Mouse (Mus musculus) intestine, embryonic 16.5 days (tissue): ENCODE results near the gene Slain1. TPM values are rescaled to one million over a fixed set of nuclear protein-coding genes. Genes with fewer than 3 reads are reported as not detected.

Source experiments
- ATAC-seq: fragments of 200-750 bp; cut with Nextera tagmentation; 2 replicates; pipeline ENCODE4 v1.8.0; 2017; ENCODE audit warnings: moderate TSS enrichment, moderate library complexity
- H3K27ac ChIP-seq: fragments of 300-500 bp; sonication (generic); 2 replicates; pipeline ENCODE4 v1.5.1; 2014; ENCODE audit warnings: mild to moderate bottlenecking, low read length
- H3K27me3 ChIP-seq: fragments of 300-500 bp; sonication (generic); replicated peaks from 2 replicates; pipeline ENCODE4 v1.6.1; 2014; ENCODE audit warnings: low read length, control low read depth, mixed read lengths; ENCODE audit not compliant: control insufficient read depth, insufficient read depth
- H3K36me3 ChIP-seq: fragments of 300-500 bp; sonication (generic); 2 replicates; pipeline ENCODE4 v1.6.1; 2014; ENCODE audit warnings: low read length, control low read depth; ENCODE audit not compliant: control insufficient read depth, insufficient read depth
- H3K4me1 ChIP-seq: fragments of 300-500 bp; sonication (generic); 2 replicates; pipeline ENCODE4 v1.6.1; 2014; ENCODE audit warnings: low read length, control low read depth, mixed read lengths; ENCODE audit not compliant: control insufficient read depth, insufficient read depth
- H3K4me2 ChIP-seq: fragments of 300-500 bp; sonication (generic); 2 replicates; pipeline ENCODE4 v1.6.1; 2014; ENCODE audit warnings: low read depth, low read length, control low read depth
- H3K4me3 ChIP-seq: fragments of 300-500 bp; sonication (generic); 2 replicates; pipeline ENCODE4 v1.5.1; 2014; ENCODE audit warnings: mild to moderate bottlenecking, low read length
- H3K9ac ChIP-seq: fragments of 300-500 bp; sonication (generic); 2 replicates; pipeline ENCODE4 v1.6.1; 2014; ENCODE audit warnings: low read depth, low read length
- H3K9me3 ChIP-seq: fragments of 300-500 bp; sonication (generic); 2 replicates; pipeline ENCODE4 v1.6.1; 2016; ENCODE audit warnings: low read length, control low read depth; ENCODE audit not compliant: control insufficient read depth
- WGBS: fragments of 180-500 bp; shearing (Covaris S2); extraction: QIAGEN DNeasy Blood & Tissue Kit; methylation state at CpG from one replicate; pipeline ENCODE4 v1.1.7; 2014; 5-methylcytosine and 5-hydroxymethylcytosine counted together
- polyA plus RNA-seq: library from polyadenylated mRNA; unstranded; fragments of >200 nt; fragmentation: Nextera tagmentation; extraction: Ambion mirVana; gene quantifications from 2 replicates; pipeline ENCODE4 v1.2.1, GENCODE M21; 2015

The Slain1 gene
- polyA plus RNA-seq, 1 experiment from 2014 or later, result 0.57 TPM

GRCm38 (mm10) chr14:103643933-103644332 is 6.1 kb upstream of the Slain1 start:
- Histone ChIP-seq H3K36me3 (no peaks in the 10 kb centered on the region), H3K9ac (no peak overlapping the region), H3K4me1 (no peaks in the 10 kb centered on the region), H3K9me3 (no peaks in the 10 kb centered on the region), H3K27me3 (peaks cover 3% of the 10 kb centered on the region; the same call in 1 of the 2 replicates), H3K4me3 (no peak overlapping the region), H3K4me2 (no peak overlapping the region), H3K27ac (no peak overlapping the region)
- ATAC-seq, result no peak
- whole genome bisulfite sequencing, result 65% methylated on average over 3 of the region's 3 CpGs

GRCm38 (mm10) chr14:103647981-103648380 is 2.0 kb upstream of the Slain1 start:
- no peaks in the 10 kb centered on the region for H3K9me3 ChIP-seq
- H3K27ac ChIP-seq, result no peak overlapping the region
- no peak overlapping the region for H3K9ac ChIP-seq
- no peak overlapping the region for H3K4me2 ChIP-seq
- no peaks in the 10 kb centered on the region for H3K36me3 ChIP-seq
- 82% methylated on average over 2 of the region's 2 CpGs for WGBS
- peaks cover 11% of the 10 kb centered on the region; the same call in 1 of the 2 replicates for H3K27me3 ChIP-seq
- H3K4me1 ChIP-seq, result peaks cover 3% of the 10 kb centered on the region; the same call in 1 of the 2 replicates
- no peak overlapping the region for H3K4me3 ChIP-seq
- no peak for ATAC-seq

- peaks cover 3% of the 10 kb centered on the region; the same call in 1 of the 2 replicates for H3K4me1 ChIP-seq
- no peak overlapping the region for H3K9ac ChIP-seq
- no peaks in the 10 kb centered on the region for H3K9me3 ChIP-seq
- no peak overlapping the region for H3K4me3 ChIP-seq
- no peaks in the 10 kb centered on the region for H3K36me3 ChIP-seq
- no peak for ATAC-seq
- 43% methylated on average over 12 of the region's 12 CpGs for WGBS
- H3K4me2 ChIP-seq, result no peak overlapping the region
- H3K27me3 ChIP-seq, result peaks cover 11% of the 10 kb centered on the region; the same call in 1 of the 2 replicates
- no peak overlapping the region for H3K27ac ChIP-seq
Observed at GRCm38 (mm10) chr14:103648623-103649255, 1.3 kb upstream of the Slain1 start.

- WGBS, result 54% methylated on average over 4 of the region's 4 CpGs
- H3K27ac ChIP-seq, result no peak overlapping the region
- peaks cover 11% of the 10 kb centered on the region; the same call in 1 of the 2 replicates for H3K27me3 ChIP-seq
- peak overlapping the region; percentile 95 for H3K4me2 ChIP-seq
- H3K9ac ChIP-seq, result no peak overlapping the region
- H3K4me3 ChIP-seq, result no peak overlapping the region
- H3K36me3 ChIP-seq, result no peaks in the 10 kb centered on the region
- peaks cover 3% of the 10 kb centered on the region; the same call in 1 of the 2 replicates for H3K4me1 ChIP-seq
- ATAC-seq, result no peak
- H3K9me3 ChIP-seq, result no peaks in the 10 kb centered on the region
Observed at GRCm38 (mm10) chr14:103649302-103649701, 726 bp upstream of the Slain1 start.

- H3K4me3 ChIP-seq, result peak overlapping the region; percentile 82
- ATAC-seq, result peak; percentile 75
- H3K9me3 ChIP-seq, result no peaks in the 10 kb centered on the region
- H3K27ac ChIP-seq, result peak overlapping the region; percentile 81
- H3K27me3 ChIP-seq, result peaks cover 11% of the 10 kb centered on the region; the same call in 1 of the 2 replicates
- peaks cover 3% of the 10 kb centered on the region; the same call in 1 of the 2 replicates for H3K4me1 ChIP-seq
- H3K36me3 ChIP-seq, result no peaks in the 10 kb centered on the region
- peak overlapping the region; percentile 77 for H3K9ac ChIP-seq
- under 1% methylated on average over 52 of the region's 67 CpGs for WGBS
- H3K4me2 ChIP-seq, result peak overlapping the region; percentile 95
Observed at GRCm38 (mm10) chr14:103650413-103651101, 529 bp downstream of the Slain1 start.

- Histone ChIP-seq H3K27ac (peak overlapping the region; percentile 81; the same call in 1 of the 2 replicates), H3K4me3 (peak overlapping the region; percentile 82), H3K36me3 (no peaks in the 10 kb centered on the region), H3K9ac (peak overlapping the region; percentile 77), H3K9me3 (no peaks in the 10 kb centered on the region), H3K4me1 (peaks cover 3% of the 10 kb centered on the region; the same call in 1 of the 2 replicates), H3K4me2 (peak overlapping the region; percentile 95), H3K27me3 (peaks cover 11% of the 10 kb centered on the region; the same call in 1 of the 2 replicates)
- WGBS, result 3% methylated on average over 11 of the region's 11 CpGs
- ATAC-seq, result no peak; the same call in 1 of the 2 replicates
Observed at GRCm38 (mm10) chr14:103651106-103651505, 1.1 kb downstream of the Slain1 start.

GRCm38 (mm10) chr14:103651562-103651961 is 1.5 kb downstream of the Slain1 start:
- Histone ChIP-seq H3K36me3 (no peaks in the 10 kb centered on the region), H3K4me2 (peak overlapping the region; percentile 95), H3K9me3 (no peaks in the 10 kb centered on the region), H3K9ac (peak overlapping the region; percentile 77; the same call in 1 of the 2 replicates), H3K27ac (no peak overlapping the region), H3K4me1 (peaks cover 3% of the 10 kb centered on the region; the same call in 1 of the 2 replicates), H3K4me3 (peak overlapping the region; percentile 82), H3K27me3 (peaks cover 11% of the 10 kb centered on the region; the same call in 1 of the 2 replicates)
- ATAC-seq, result no peak
- WGBS, result 35% methylated on average over 2 of the region's 2 CpGs

- 85% methylated on average over 5 of the region's 5 CpGs for WGBS
- Histone ChIP-seq H3K27me3 (0 out of 2 replicates have a peak, but pooled peaks cover 9% of the 10 kb centered on the region), H3K4me2 (no peak overlapping the region), H3K27ac (no peak overlapping the region), H3K9me3 (no peaks in the 10 kb centered on the region), H3K4me1 (peaks cover 3% of the 10 kb centered on the region; the same call in 1 of the 2 replicates), H3K36me3 (no peaks in the 10 kb centered on the region), H3K4me3 (no peak overlapping the region), H3K9ac (no peak overlapping the region)
- ATAC-seq, result no peak
Observed at GRCm38 (mm10) chr14:103652524-103652923, 2.5 kb downstream of the Slain1 start.

- 61% methylated on average over 5 of the region's 5 CpGs for WGBS
- Histone ChIP-seq H3K4me2 (peak overlapping the region; percentile 45), H3K4me3 (peak overlapping the region; percentile 17), H3K27ac (no peak overlapping the region), H3K4me1 (peaks cover 3% of the 10 kb centered on the region; the same call in 1 of the 2 replicates), H3K9me3 (no peaks in the 10 kb centered on the region), H3K27me3 (0 out of 2 replicates have a peak, but pooled peaks cover 9% of the 10 kb centered on the region), H3K36me3 (no peaks in the 10 kb centered on the region), H3K9ac (no peak overlapping the region)
- ATAC-seq, result no peak
Observed at GRCm38 (mm10) chr14:103653800-103654199, 3.8 kb downstream of the Slain1 start.
